Mouse (Mus musculus) kidney, adult 2 months (tissue): Measurements from ENCODE around the gene Slc29a2.

ENCODE experiments used
- CTCF ChIP-seq: fragments of 200-500 bp; conservative IDR thresholded peaks from 2 replicates; pipeline ENCODE4 v1.5.1; 2011; ENCODE audit warnings: low read depth, mild to moderate bottlenecking, control low read depth, low read length, moderate library complexity, mixed read lengths; ENCODE audit not compliant: insufficient read depth, insufficient read length
- POLR2A ChIP-seq: fragments of 200-500 bp; IDR thresholded peaks from one replicate; pipeline ENCODE4 v1.6.1; 2011; ENCODE audit warnings: low read depth, low read length, control low read depth

- TF ChIP-seq CTCF (peak; percentile 64), POLR2A (no peak)
Observed at GRCm38 (mm10) chr19:5053909-5054308, 30.2 kb downstream of the Slc29a2 start.
